Mouse (Mus musculus) neural tube, embryonic 13.5 days (tissue): ENCODE measurements around the gene Gjd3. TPM values are rescaled to one million over a fixed set of nuclear protein-coding genes. Genes with fewer than 3 reads are reported as not detected.

Experiments used
- ATAC-seq: fragments of 200-750 bp; cut with Nextera tagmentation; 2 replicates; pipeline ENCODE4 v1.8.0; 2017; ENCODE audit warnings: low read depth, mild to moderate bottlenecking, moderate TSS enrichment, moderate library complexity
- H3K27ac ChIP-seq: fragments of 300-500 bp; sonication (generic); replicated peaks from 2 replicates; pipeline ENCODE4 v1.5.1; 2015; ENCODE audit warnings: moderate library complexity, mild to moderate bottlenecking, inconsistent platforms
- H3K27me3 ChIP-seq: fragments of 300-500 bp; sonication (generic); 2 replicates; pipeline ENCODE4 v1.6.1; 2015; ENCODE audit warnings: mild to moderate bottlenecking, inconsistent platforms
- H3K36me3 ChIP-seq: fragments of 300-500 bp; sonication (generic); 2 replicates; pipeline ENCODE4 v1.6.1; 2015; ENCODE audit warnings: mild to moderate bottlenecking, inconsistent platforms
- H3K4me1 ChIP-seq: fragments of 300-500 bp; sonication (generic); replicated peaks from 2 replicates; pipeline ENCODE4 v1.6.1; 2015; ENCODE audit warnings: inconsistent platforms
- H3K4me2 ChIP-seq: fragments of 300-500 bp; sonication (generic); 2 replicates; pipeline ENCODE4 v1.6.1; 2015; ENCODE audit warnings: inconsistent platforms, mild to moderate bottlenecking, moderate library complexity
- H3K4me3 ChIP-seq: fragments of 300-500 bp; sonication (generic); 2 replicates; pipeline ENCODE4 v1.5.1; 2015; ENCODE audit warnings: mild to moderate bottlenecking, inconsistent platforms
- H3K9ac ChIP-seq: fragments of 300-500 bp; sonication (generic); 2 replicates; pipeline ENCODE4 v1.6.1; 2015; ENCODE audit warnings: moderate library complexity, mild to moderate bottlenecking, inconsistent platforms
- H3K9me3 ChIP-seq: fragments of 300-500 bp; sonication (generic); 2 replicates; pipeline ENCODE4 v1.6.1; 2016; ENCODE audit warnings: inconsistent platforms
- WGBS: fragments of 180-500 bp; shearing (Covaris S2); methylation state at CpG from one replicate; pipeline ENCODE4 v1.1.7; 2015; 5-methylcytosine and 5-hydroxymethylcytosine counted together
- polyA plus RNA-seq: library from polyadenylated mRNA; unstranded; fragments of >200 nt; fragmentation: Nextera tagmentation; extraction: Ambion mirVana; gene quantifications from 2 replicates; pipeline ENCODE4 v1.2.1, GENCODE M21; 2015

The Gjd3 gene
- polyA plus RNA-seq, 1 experiment from 2014 or later = 1.4 TPM

DNA sequence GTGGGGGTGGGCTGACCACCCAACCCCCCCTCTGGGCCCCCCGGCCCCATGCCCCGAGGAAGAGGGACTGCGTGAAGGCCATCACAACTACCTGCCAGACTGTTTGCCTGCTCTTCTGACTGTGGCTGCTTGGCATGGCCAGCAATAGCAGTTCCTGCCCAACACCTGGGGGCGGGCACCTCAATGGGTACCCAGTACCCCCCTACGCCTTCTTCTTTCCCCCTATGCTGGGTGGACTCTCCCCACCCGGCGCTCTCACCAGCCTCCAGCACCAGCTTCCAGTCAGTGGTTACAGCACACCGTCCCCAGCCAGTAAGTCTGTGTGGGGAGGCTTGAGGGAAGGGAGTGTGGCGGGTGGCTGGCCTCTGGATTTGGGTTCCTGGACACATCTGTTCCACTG is 32.3 kb downstream of the Gjd3 start:
- Histone ChIP-seq H3K4me2 (no peak overlapping the region), H3K4me1 (peaks cover 75% of the 10 kb centered on the region), H3K27ac (peak overlapping the region; percentile 75; the same call in 1 of the 2 replicates), H3K36me3 (peaks cover 7% of the 10 kb centered on the region; the same call in 1 of the 2 replicates), H3K4me3 (no peak overlapping the region), H3K9ac (no peak overlapping the region), H3K27me3 (no peaks in the 10 kb centered on the region), H3K9me3 (no peaks in the 10 kb centered on the region)
- no peak for ATAC-seq
- WGBS = 93% methylated on average over 9 of the region's 9 CpGs

DNA sequence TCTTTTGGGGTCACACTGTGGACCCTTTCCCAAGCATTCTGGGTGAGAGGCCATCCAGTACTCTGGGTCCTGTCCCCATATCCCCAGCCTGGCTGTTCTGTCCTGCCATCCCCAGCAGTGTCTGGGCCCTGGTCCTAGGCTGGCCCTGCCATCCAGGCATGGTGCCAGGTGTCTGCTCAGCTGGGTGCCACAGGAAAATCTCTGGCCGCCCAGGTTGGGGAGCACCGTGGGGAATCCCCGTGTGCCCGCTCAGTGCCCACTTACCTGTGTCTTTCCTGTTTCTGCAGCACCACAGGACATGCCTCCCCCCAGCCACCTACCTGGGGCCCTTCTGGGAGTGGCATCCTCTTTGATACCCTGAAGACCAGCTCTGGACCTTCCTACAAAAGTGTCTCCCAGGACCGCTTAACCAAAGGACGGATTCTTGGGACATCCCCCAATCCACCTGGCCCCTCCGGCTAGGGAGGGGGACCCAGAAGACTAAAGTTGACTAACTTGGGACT is 32.8 kb downstream of the Gjd3 start:
- Histone ChIP-seq H3K27me3 (no peaks in the 10 kb centered on the region), H3K4me3 (no peak overlapping the region), H3K9ac (no peak overlapping the region), H3K9me3 (no peaks in the 10 kb centered on the region), H3K4me2 (no peak overlapping the region), H3K27ac (no peak overlapping the region), H3K36me3 (peaks cover 7% of the 10 kb centered on the region; the same call in 1 of the 2 replicates), H3K4me1 (peaks cover 75% of the 10 kb centered on the region)
- ATAC-seq = no peak
- 90% methylated on average over 7 of the region's 7 CpGs for WGBS

DNA sequence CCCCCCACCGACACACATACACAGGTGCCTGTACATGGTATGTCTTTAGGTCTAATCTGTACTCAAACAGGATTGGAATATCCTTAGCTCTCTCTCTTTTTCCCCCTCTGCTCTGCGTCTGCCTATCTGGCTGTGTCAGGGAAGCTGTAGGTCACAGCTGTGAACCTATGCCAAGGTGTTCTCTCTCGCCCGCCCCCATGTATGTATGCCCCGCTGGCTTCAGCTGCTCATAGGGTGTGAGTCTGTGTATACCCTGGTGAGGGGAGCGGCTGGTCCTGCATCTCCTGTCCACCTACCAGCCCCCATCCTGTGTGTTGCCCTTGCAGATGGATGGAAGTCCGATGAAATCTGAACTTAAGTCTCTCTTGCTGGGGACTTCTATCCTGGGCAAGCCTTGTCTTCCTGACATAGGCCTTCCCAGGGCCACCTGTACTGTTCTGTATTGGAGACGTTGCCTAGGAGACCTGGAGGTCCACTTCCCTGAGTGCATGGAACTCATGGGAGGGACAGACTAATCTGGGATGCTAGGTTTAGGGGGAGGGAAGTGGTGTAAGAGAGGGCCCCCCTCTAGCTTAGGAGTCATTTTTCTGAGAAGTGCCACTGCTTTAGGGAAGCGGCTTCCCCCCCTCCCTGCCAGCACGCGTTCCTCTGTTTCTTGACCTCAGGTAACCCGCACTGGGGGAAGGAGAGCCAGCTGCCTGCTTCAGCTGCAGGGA is 33.4 kb downstream of the Gjd3 start:
- Histone ChIP-seq H3K9me3 (no peaks in the 10 kb centered on the region), H3K4me3 (no peak overlapping the region), H3K4me1 (peaks cover 75% of the 10 kb centered on the region), H3K27ac (no peak overlapping the region), H3K4me2 (no peak overlapping the region), H3K27me3 (no peaks in the 10 kb centered on the region), H3K9ac (no peak overlapping the region), H3K36me3 (peaks cover 7% of the 10 kb centered on the region; the same call in 1 of the 2 replicates)
- 76% methylated on average over 11 of the region's 12 CpGs for WGBS
- ATAC-seq = no peak

- Histone ChIP-seq H3K9me3 (no peaks in the 10 kb centered on the region), H3K9ac (no peak overlapping the region), H3K4me3 (no peak overlapping the region), H3K27me3 (no peaks in the 10 kb centered on the region), H3K4me2 (no peak overlapping the region), H3K36me3 (peaks cover 7% of the 10 kb centered on the region; the same call in 1 of the 2 replicates), H3K27ac (no peak overlapping the region; the same call in 1 of the 2 replicates), H3K4me1 (peaks cover 76% of the 10 kb centered on the region)
- 79% methylated on average over 18 of the region's 18 CpGs for WGBS
- no peak for ATAC-seq
These were observed 34.7 kb downstream of the Gjd3 start for GRCm38 (mm10) chr11:98947969-98948569.

GRCm38 (mm10) chr11:98945605-98945977 is 37.2 kb downstream of the Gjd3 start:
- Histone ChIP-seq H3K9me3 (no peaks in the 10 kb centered on the region), H3K36me3 (peaks cover 6% of the 10 kb centered on the region; the same call in 1 of the 2 replicates), H3K4me3 (no peak overlapping the region), H3K27ac (no peak overlapping the region), H3K4me2 (no peak overlapping the region), H3K27me3 (no peaks in the 10 kb centered on the region), H3K9ac (no peak overlapping the region), H3K4me1 (peaks cover 82% of the 10 kb centered on the region)
- ATAC-seq = no peak
- WGBS = 70% methylated on average over 3 of the region's 3 CpGs

DNA sequence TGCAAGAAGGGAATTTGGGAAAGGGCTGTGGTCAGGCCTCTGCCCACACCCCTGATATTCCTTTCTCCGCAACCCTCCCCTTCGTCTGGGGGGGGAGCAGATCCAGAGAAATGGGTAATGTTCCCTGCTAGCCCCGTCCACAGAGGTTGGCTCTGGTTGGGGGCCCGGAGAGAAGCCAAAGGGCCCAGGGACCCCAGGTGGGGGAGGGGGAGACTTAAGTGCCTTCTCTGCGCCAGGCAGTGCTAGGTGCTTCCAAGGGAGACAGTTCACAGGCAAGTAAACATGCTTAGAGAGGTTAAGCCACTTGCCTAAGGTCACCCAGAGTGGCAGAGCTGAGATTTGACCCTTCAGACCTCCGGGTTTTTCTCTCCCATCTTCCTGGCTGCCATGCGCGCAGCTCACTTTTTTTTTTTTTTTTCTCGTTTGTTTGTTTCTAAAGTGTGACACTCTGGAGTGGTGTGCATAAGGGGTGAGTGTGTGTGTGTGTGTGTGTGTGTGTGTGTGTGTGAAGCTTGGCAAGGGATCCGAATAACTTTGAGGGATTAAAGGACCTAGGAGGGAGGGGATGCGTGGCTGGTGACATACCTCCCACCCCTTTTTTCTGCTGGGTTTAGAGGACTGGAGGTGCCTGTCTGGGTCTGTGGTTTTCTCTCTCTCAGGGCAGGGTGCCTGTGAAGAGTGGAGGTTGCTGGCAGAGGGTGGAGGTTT is 37.8 kb downstream of the Gjd3 start:
- ATAC-seq = no peak
- no peak overlapping the region for H3K4me2 ChIP-seq
- no peaks in the 10 kb centered on the region for H3K27me3 ChIP-seq
- 0 out of 2 replicates have a peak, but pooled peaks cover under 1% of the 10 kb centered on the region for H3K36me3 ChIP-seq
- H3K9me3 ChIP-seq = no peaks in the 10 kb centered on the region
- peak overlapping the region; percentile 38 for H3K9ac ChIP-seq
- no peak overlapping the region for H3K4me3 ChIP-seq
- H3K27ac ChIP-seq = peak overlapping the region; percentile 93; the same call in 1 of the 2 replicates
- H3K4me1 ChIP-seq = peaks cover 82% of the 10 kb centered on the region
- WGBS = 44% methylated on average over 11 of the region's 11 CpGs

GRCm38 (mm10) chr11:98943741-98944461 is 38.9 kb downstream of the Gjd3 start:
- H3K4me2 ChIP-seq = peak overlapping the region; percentile 87
- no peaks in the 10 kb centered on the region for H3K27me3 ChIP-seq
- no peaks in the 10 kb centered on the region for H3K36me3 ChIP-seq
- ATAC-seq = no peak
- peak overlapping the region; percentile 93 for H3K27ac ChIP-seq
- H3K9me3 ChIP-seq = no peaks in the 10 kb centered on the region
- H3K4me3 ChIP-seq = no peak overlapping the region
- WGBS = 32% methylated on average over 14 of the region's 14 CpGs
- peak overlapping the region; percentile 76 for H3K9ac ChIP-seq
- H3K4me1 ChIP-seq = peaks cover 83% of the 10 kb centered on the region

GRCm38 (mm10) chr11:98942923-98943641 is 39.7 kb downstream of the Gjd3 start:
- peak overlapping the region; percentile 76 for H3K9ac ChIP-seq
- WGBS = 68% methylated on average over 8 of the region's 8 CpGs
- peak overlapping the region; percentile 87 for H3K4me2 ChIP-seq
- H3K9me3 ChIP-seq = no peaks in the 10 kb centered on the region
- peaks cover 91% of the 10 kb centered on the region for H3K4me1 ChIP-seq
- H3K4me3 ChIP-seq = no peak overlapping the region
- peak; percentile 16; the same call in 1 of the 2 replicates for ATAC-seq
- H3K36me3 ChIP-seq = no peaks in the 10 kb centered on the region
- H3K27me3 ChIP-seq = no peaks in the 10 kb centered on the region
- peak overlapping the region; percentile 93 for H3K27ac ChIP-seq

GRCm38 (mm10) chr11:98942555-98942922 is 40.3 kb downstream of the Gjd3 start:
- Histone ChIP-seq H3K4me3 (peak overlapping the region; percentile 57), H3K9me3 (no peaks in the 10 kb centered on the region), H3K4me2 (peak overlapping the region; percentile 87), H3K36me3 (no peaks in the 10 kb centered on the region), H3K4me1 (peaks cover 93% of the 10 kb centered on the region), H3K27me3 (no peaks in the 10 kb centered on the region), H3K27ac (peak overlapping the region; percentile 93), H3K9ac (peak overlapping the region; percentile 76)
- no peak for ATAC-seq
- 45% methylated on average over 3 of the region's 3 CpGs for WGBS

DNA sequence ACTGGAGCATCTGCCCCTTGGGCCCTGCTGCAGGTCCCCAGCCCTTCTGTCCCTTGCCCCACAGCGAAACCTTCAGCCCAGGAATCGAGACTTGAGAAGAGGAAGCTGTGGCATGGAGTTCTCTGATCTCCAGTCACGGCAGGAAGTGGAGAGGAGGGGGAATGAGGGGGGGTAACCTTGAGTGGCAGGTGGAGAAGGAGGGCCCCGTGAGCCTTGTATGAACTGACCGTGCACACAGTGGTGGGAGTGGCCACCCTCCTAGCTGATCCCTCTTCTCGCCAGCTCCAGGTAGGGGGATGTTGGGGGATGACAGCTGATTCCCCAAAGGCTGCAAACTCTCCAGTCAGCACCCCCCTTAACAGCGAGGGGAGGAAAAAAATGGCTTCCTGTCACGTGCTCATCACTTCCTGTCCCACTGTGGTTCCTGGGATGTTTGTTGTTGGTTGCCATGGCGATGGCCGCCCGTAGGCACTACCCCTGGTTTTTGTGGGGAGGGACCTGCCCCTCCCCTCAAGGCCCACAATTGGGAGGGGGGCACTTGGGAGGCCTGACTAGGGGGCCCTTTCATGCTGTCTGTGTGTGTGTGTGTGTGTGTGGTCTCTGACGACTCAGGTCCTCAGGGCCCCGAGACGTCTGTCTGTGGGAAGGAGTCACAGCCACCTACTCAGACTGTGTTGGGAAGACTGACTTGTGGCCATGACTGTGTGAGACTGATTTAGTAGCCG is 40.8 kb downstream of the Gjd3 start:
- 2% methylated on average over 15 of the region's 15 CpGs for WGBS

More for the DNA sequence above, 40.8 kb downstream of the Gjd3 start:
- H3K27me3 ChIP-seq = no peaks in the 10 kb centered on the region
- peak; percentile 19 for ATAC-seq
- H3K4me1 ChIP-seq = peaks cover 90% of the 10 kb centered on the region
- H3K4me3 ChIP-seq = peak overlapping the region; percentile 57
- H3K9me3 ChIP-seq = no peaks in the 10 kb centered on the region
- peak overlapping the region; percentile 93 for H3K27ac ChIP-seq
- H3K36me3 ChIP-seq = no peaks in the 10 kb centered on the region
- H3K9ac ChIP-seq = peak overlapping the region; percentile 76
- H3K4me2 ChIP-seq = peak overlapping the region; percentile 87
